Mouse (Mus musculus) cerebellum, adult 9-11 months (tissue): ENCODE results near the gene Adgrb2.

Source experiments
- DNase-seq: peaks from one replicate; pipeline ENCODE4 v3.0.0; 2022

Adgrb2 gene

DNA sequence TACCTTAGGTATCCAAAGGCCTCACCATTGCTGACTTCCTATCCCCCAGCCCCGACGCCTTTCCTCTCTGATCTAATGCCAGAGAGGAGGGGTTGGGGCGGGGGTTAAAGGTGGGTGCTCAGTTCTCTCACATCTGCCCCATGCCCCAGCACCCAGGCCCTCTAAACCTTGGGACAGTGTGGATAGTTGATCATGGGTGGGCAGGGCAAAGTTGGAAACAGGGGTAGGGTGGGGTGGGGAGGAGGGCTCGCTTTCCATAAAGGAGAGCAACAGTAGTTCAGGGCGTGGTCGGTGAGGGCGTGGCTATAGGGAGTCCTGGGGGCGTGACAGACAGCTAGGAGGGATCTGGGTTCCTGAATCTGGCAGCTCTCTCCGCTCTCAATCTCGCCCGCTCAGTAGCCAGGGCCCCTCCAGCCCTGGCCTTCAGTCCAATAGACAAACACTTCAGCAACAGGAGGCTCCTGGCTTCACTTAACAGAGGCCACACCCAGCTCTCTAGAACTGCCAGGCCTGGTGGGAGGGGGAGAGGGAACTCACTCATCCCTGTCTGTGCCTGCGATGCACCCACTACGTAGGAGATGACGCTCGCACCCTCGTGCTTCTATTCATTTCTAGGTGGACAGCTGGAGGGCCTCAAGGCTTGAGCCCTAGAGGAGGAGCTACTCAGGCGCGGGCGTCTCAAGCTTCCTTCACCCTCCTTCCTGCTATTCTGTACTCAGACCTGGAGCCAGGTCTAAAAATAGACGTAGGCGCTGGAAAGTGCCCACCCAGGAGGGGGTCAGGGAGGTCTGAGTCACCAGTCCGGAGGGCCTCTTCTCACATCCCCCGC lies 52.1 kb downstream of the Adgrb2 start:
- peak; percentile 47 for DNase-seq

DNA sequence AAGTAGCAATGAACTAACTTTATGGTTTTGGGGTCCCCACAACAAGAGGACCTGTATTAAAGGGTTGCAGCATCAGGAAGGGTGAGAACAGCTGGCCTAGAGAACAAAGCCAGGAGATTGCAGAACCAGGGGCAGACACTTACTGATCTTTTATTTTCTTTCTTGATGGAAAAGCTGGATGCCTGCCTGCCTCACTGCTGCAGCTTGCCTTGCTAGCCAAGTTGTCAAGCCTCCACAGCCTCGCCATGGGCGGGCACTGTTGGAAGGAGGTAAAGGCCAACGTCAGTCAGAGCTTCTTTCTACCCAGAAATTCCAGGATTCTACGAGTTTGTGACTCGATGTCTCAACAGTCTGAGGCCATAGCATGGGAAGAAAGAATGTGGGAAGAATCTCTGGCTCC lies 54.7 kb downstream of the Adgrb2 start:
- DNase-seq = no peak

DNA sequence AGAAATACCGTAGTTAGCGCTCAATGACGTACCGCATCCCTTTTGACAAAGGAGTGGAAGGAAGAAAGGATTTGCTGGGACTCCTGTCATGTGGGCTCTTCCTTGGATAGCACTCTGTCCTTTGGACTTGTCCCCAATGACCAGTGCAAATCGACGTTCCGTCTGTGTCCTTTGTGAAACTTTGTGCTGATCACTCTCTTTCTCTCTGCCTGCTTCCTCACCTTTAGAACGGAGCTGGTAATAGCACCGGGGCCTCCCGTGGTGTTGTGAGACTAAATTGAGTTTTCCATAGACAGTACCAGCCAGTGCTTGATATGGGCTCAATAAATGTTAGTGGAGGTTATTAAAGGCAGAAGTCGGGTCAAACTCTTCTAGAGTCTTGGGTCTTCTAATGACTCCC lies 56.4 kb downstream of the Adgrb2 start:
- no peak for DNase-seq

DNA sequence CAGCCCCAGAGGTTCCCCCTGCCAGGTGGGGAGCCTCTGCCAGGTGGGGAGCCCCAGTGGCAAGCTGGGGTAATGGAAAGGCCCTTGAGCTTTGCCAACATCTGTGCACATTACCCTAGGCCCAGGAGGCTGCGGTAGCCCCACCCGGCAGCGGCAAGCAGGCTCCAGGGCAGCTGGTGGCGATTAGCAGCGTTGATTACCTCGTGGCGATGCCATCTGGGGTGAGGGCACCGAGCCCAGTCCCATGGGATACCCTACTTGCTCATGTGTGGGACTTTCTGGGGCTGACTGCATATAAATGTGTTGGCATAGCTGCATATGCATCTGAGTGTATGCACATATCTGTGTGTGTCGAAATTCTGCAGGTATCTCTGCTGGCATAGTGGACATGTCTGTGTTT lies 59.5 kb downstream of the Adgrb2 start:
- no peak for DNase-seq

DNA sequence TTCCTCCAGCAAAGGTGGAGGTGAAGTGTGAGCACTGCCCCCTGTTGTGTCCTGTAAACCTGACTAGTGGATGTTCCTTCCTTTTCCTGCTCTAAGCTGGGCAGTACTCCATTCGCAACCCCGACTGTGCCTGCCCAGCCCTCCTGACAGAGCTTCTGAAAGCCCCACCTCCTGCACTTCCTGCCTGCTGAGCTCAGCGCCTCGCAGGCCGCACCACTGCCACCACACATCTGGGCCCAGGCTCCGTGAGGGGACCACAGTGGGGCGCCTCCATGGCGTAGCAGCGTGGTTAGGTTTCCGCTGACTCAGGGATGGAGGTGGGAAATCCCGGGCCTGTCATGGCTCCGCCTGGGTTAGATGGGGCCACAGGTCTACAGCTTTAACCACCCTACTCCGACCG lies 60.9 kb downstream of the Adgrb2 start:
- no peak for DNase-seq

DNA sequence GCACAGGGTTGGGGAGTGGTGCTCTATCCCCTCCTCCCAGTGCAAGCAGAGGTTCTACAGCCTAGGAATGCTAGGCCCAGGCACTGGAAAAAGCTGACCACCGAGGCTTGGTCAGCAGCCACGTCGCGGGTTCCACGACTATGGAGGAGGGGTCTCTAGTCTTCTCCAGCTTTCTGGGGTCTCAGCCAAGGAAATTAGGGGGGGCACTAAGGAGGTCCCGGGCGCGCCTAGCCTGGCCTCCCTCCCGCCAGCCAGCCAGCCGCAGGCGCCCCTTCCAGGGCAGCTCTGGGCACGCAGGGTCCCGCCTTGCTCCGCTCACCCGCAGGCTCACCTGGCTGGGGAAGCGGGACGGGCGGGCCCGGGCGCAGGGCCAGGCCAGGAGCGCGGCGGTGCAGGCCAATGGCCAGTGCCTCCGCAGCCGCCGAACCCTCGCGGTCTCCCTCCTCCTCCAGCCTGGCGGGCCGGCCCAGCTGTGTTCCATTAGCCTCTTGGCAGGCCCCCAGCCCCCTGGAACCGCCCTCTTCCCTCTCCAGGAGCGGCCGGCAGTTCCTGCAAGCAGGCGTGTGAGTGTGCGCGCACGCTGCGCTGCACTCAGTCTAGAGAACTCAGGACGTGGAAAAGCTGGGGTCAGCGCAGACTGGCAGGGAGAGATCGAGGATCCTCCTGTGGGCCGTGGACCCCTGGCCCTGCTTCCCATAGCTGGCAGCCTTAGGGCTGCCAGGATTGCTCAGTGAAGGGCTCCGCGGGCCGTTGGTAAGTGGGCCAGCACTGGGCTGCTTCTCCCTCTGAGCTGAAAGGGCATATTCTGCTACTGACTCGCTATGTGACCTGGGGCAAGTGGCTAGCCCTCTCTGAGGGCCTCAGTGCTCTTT lies 62.9 kb downstream of the Adgrb2 start, which contains the start of gene Col16a1:
Col16a1 (plus strand) TSS at position 510 of the 872 bp plus-strand sequence.
- peak; percentile 63 for DNase-seq

DNA sequence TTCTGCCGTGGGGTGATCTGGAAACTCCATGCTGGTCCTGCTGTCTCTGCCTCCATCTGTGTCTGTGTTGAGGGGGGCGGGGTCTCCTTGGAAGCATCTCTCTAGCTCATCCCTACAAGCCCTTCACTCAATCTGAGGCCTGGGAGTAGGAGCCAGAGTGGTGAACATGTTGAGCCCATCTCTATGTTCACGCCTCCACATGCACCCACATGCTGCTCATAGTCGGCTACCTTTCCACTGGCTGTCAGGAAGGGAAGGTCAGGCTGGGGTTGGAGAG lies 63.5 kb downstream of the Adgrb2 start:
- DNase-seq = no peak

DNA sequence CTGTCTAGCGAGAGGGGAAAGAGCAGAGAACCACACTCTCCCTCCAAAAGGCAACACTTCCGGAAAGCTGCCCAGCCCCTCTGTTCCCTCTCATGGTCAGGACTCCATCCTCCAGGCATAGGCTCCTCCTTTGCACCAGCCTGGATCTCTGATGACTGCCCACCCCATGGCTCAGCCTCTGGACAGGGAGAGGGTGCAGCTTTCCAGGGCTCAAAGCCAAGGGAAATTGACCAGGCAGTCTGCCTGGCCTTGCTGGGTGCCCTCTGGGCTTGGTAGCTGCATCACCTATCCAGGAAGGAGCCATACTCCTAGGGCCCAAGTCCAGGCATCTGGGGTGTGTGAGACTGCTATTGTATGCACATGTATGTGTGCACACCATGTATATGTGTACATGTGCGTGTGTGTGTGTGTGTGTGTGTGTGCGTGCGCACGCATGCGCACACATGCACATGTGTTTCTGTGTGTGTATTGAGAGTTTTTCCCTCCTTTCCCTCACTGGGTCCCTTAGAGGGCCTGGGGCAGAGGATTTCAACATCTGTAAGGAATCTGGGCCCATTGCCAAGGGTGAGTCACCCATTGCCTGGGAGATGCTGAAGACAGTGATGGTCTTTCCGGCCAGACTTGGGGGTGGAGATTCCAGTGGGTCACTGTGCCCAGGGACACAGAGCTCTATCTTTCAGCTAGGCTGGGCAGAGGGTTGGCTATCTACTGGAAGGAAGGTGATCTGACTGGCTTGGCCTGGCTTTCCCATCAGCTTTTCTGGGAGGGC lies 65.6 kb downstream of the Adgrb2 start:
- no peak for DNase-seq

DNA sequence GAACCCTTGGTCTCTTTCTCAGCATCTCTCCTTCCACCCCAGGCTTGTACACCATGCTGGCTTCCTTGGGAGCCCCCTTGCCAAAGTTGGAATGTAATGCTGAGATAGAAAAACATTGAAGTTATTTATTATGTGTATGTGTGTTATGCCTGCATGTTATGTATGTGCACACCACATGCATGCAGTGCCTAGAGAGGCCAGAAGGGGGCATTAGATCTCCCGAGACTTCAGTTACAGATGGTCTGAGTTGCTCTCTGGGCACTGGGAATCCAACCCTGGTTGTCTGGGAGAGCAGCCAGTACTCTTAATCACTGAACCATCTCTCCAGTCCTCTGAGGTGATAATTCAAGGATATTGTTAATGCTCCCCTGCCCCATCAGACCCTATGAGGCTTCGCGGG lies 67.6 kb downstream of the Adgrb2 start:
- no peak for DNase-seq

DNA sequence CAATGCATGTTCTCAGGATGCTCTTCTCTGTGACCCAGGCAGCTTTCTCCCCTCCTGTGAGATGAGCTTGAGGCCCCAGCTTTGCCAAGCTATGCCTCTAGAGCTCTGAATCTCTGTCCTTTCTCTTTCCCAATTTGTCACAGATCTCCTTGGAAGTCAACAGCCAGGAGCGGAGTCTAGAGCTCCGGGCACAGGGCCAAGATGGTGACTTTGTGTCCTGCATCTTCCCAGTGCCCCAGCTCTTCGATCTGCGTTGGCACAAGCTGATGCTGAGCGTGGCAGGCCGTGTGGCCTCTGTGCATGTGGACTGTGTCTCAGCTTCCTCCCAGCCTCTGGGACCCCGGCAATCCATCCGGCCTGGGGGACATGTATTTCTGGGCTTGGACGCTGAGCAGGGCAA lies 68.4 kb downstream of the Adgrb2 start:
- no peak for DNase-seq

DNA sequence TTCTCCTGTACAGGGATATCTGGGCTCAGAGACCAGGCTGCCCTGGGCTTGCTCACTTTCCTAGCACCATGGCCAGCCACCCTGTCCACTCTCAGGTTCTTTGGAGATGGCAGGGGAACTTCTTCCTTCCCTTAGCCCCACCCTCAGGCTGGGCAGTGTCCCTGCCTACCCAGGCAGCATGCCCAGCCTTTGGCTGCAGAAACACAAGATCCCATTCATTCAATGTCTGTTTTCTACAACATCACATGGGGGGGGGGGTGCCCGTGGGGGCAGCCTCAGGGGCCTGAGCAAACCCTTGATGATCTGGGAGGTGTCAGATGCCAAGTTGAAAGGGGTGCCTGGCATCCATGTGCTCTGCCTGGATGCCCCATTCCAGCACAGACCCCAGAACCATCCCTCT lies 70.1 kb downstream of the Adgrb2 start:
- DNase-seq = no peak

DNA sequence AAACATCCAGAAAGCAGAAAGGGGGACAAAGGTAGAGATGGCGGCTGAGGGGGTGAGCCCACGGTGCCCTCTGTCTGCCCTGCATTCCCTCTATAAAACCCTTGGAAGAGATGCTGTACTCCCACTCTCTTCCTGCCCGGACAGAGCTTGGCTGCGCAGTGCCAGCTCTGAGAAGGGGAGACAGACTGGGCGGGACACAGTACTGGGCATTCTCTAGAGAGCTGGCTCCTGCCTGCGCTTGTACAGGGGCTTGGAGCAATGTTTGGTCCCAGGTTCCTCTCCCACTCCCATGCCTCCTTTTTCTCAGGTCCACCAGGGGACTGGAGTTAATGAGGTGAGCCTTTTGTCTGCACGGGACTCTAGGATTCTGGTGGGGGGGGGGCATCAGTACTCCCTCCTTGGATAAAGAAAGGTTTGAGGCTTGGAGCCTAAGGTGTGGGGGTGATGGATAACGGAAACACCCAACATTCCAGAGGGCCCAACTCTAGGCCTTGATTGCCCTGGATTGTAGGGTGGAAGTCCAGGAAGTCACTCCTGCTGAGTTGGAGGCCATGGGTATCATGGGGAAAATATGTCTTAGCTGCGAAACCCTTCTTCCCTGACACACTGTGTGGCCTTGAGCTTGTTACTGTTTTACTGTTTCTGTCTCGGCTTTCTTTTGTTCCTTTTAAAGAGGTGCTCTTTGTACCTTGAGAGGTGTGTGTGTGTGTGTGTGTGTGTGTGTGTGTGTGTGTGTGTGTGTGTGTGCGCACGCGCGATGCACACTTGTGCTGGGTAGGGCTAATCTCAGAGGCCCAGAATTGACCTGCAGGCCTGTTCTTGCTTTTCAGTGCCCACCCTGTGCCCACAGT lies 70.7 kb downstream of the Adgrb2 start:
- no peak for DNase-seq

DNA sequence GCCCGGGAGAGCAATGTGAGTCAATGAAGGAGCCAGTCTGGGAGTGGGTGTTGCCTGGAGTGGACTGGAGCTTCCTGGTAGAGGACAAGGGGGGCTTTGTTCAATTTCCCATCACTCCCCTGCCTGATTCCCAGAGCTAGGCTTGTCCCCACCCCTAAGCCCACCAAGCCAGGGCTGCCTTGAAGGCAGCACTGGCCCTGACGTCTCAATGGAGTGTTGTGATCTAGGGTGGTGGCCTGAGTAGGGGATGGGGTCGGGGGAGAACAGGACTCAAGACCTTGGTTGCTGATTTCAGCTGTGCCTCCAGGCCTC lies 71.3 kb downstream of the Adgrb2 start:
- DNase-seq = no peak

DNA sequence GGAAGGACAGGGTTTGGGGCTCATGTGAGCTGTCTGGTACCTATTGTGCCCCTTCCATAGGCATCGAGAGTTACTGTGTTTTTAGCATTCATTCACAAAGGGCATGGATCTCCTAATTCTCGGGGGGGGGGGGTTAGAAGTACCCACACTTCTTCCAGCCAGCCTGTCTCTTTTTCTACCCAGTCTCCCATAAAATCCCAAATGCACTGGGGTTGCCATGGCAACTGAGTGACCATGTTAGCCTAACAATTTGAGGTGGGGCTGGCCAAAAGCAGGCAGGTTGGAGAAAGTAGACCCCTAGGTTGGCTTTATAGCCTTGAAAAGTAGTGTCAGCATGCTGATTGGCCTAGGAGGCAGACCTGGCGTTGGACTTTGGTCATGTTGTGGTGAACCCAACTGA lies 71.8 kb downstream of the Adgrb2 start:
- DNase-seq = no peak

DNA sequence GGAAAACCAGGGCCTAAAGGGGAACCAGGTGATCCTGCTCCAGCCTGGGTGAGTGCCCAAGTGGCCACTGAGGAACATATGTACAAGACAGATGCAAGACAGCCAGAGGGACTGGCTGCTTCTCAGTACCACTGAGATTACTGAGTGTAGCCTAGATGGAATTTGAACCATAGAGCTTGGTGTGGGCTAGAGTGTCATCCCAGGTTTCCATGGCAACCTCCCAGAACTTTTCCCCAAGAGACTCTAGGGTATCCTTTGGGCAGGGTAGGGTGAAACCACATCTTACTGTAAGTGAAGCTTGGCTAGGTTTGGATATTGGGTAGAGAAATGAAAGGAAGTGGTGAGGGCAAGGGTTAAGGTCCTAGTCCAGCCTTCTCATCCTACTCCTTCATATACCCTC lies 76.3 kb downstream of the Adgrb2 start:
- no peak for DNase-seq

DNA sequence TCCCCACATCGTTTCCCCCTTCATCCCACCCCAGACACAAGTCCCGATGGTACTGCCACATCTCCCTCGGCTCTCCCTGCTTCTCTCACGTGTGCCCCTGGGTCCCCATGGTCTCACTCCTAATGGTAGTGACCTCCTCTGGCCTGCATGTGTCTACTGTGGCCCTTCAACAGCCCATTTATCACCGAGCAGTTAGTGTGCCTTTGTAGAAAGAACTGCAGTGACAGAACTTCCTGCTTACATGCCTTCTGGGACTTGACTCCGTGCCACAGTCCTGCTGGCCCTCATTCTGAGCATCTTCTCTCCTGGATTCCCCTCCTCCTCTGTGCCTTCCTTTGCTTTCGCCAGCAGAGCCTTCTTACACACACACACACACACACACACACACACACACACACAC lies 78.5 kb downstream of the Adgrb2 start:
- DNase-seq = no peak

DNA sequence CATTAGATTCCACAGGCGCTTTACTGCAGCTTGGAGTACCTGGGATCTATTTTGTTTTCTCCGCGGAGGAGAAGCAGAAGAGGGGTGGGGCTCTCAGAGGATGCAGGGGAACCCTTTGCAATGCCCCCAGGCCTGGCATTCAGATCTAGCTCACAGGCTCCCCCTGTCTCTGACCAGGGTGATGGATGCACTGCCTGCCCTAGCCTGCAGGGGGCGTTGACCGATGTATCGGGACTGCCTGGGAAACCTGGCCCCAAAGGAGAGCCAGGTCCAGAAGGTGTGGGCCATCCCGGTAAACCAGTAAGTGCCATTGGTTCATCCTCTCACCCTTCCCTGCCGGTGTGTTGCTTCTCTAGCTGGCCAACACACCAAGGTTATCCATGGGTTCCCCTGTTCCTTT lies 82.1 kb downstream of the Adgrb2 start:
- peak; percentile 52 for DNase-seq

DNA sequence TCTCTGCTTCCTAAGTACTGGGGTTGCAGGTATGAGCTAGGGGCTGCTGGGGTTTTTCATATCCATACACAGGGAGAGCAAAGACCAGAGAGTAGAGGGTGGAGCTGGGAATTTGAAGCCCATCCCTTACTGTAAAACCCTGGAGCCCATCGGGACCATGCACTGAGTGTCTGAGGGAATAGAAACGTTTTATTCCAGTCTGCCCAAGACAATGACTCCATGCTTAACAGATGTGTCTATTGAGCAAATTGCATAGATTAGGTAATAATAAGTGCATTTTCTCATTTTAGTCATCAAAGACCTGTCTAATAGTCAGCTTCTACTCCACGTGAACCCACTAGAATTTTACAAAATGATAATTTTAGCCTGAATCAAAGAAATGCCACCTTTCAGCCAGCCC lies 85.9 kb downstream of the Adgrb2 start:
- DNase-seq = no peak

DNA sequence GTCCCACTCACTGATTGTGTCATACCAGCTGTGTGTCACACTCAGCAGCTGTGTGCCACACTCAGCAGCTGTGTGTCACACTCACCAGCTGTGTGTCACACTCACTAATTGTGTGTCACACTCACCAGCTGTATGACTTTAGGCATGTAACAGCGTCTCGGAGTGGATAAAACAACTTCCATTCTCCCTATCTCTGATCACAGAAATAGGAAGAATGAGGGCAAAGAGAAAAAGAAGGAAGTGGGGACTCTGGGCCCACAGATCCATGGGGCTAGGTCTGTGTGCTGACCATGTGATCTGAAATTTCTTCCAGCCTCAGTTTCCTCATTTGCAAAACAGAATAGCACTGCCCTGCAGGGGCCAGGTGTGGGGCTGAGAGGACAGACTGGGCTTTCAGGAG lies 87.1 kb downstream of the Adgrb2 start:
- DNase-seq = no peak
